Mouse (Mus musculus) heart, embryonic 16.5 days (tissue): ENCODE measurements around the gene Gm6657. TPM values are rescaled to one million over a fixed set of nuclear protein-coding genes. Genes with fewer than 3 reads are reported as not detected.

Experiments used
- ATAC-seq: fragments of 200-750 bp; cut with Nextera tagmentation; replicated peaks from 2 replicates; pipeline ENCODE4 v1.8.0; 2017; ENCODE audit warnings: moderate number of reproducible peaks; ENCODE audit not compliant: insufficient read depth, low FRiP score; ENCODE audit errors: extremely low read depth
- H3K27ac ChIP-seq: fragments of 300-500 bp; sonication (generic); 2 replicates; pipeline ENCODE4 v1.5.1; 2014; ENCODE audit warnings: mild to moderate bottlenecking, low read length, control low read depth, moderate library complexity
- H3K27me3 ChIP-seq: fragments of 300-500 bp; sonication (generic); 2 replicates; pipeline ENCODE4 v1.6.1; 2014; ENCODE audit warnings: low read length, mixed read lengths; ENCODE audit not compliant: control insufficient read depth, insufficient read depth
- H3K36me3 ChIP-seq: fragments of 300-500 bp; sonication (generic); 2 replicates; pipeline ENCODE4 v1.6.1; 2014; ENCODE audit not compliant: control insufficient read depth, insufficient read depth
- H3K4me1 ChIP-seq: fragments of 300-500 bp; sonication (generic); 2 replicates; pipeline ENCODE4 v1.6.1; 2014; ENCODE audit warnings: low read length, mixed read lengths; ENCODE audit not compliant: control insufficient read depth, insufficient read depth
- H3K4me2 ChIP-seq: fragments of 300-500 bp; sonication (generic); 2 replicates; pipeline ENCODE4 v1.6.1; 2014; ENCODE audit warnings: low read depth, mild to moderate bottlenecking, control low read depth, low read length
- H3K4me3 ChIP-seq: fragments of 300-500 bp; sonication (generic); 2 replicates; pipeline ENCODE4 v1.5.1; 2014; ENCODE audit warnings: mild to moderate bottlenecking, control low read depth, low read length
- H3K9ac ChIP-seq: fragments of 300-500 bp; sonication (generic); 2 replicates; pipeline ENCODE4 v1.6.1; 2014; ENCODE audit warnings: low read length, control low read depth
- H3K9me3 ChIP-seq: fragments of 300-500 bp; sonication (generic); replicated peaks from 2 replicates; pipeline ENCODE4 v1.6.1; 2016; ENCODE audit warnings: low read length; ENCODE audit not compliant: control insufficient read depth
- WGBS: fragments of 180-500 bp; shearing (Covaris S2); extraction: QIAGEN DNeasy Blood & Tissue Kit; methylation state at CpG from one replicate; pipeline ENCODE4 v1.1.7; 2014; 5-methylcytosine and 5-hydroxymethylcytosine counted together
- polyA plus RNA-seq: library from polyadenylated mRNA; unstranded; fragments of >200 nt; fragmentation: Nextera tagmentation; extraction: Ambion mirVana; gene quantifications from 2 replicates; pipeline ENCODE4 v1.2.1, GENCODE M21; 2015

Gene Gm6657
- polyA plus RNA-seq, 1 experiment from 2014 or later = not detected

- no peaks in the 10 kb centered on the region for H3K9me3 ChIP-seq
Measured at GRCm38 (mm10) chr12:78206571-78206960, 12.5 kb downstream of the Gm6657 start.

GRCm38 (mm10) chr12:78209856-78210255 is 15.8 kb downstream of the Gm6657 start:
- Histone ChIP-seq H3K4me1 (no peaks in the 10 kb centered on the region), H3K4me3 (no peak overlapping the region), H3K27ac (no peak overlapping the region), H3K4me2 (no peak overlapping the region), H3K9ac (no peak overlapping the region), H3K36me3 (no peaks in the 10 kb centered on the region), H3K9me3 (no peaks in the 10 kb centered on the region), H3K27me3 (no peaks in the 10 kb centered on the region)
- no peak for ATAC-seq
- WGBS = 86% methylated on average over 2 of the region's 2 CpGs

More at GRCm38 (mm10) chr12:78206571-78206960, 12.5 kb downstream of the Gm6657 start:
- Histone ChIP-seq H3K4me1 (no peaks in the 10 kb centered on the region), H3K36me3 (no peaks in the 10 kb centered on the region), H3K27me3 (no peaks in the 10 kb centered on the region), H3K4me2 (0 out of 2 replicates have a peak overlapping the region, but pooled peaks have one; percentile 53), H3K27ac (no peak overlapping the region), H3K4me3 (no peak overlapping the region), H3K9ac (no peak overlapping the region)
- ATAC-seq = no peak
- WGBS = 74% methylated on average over 4 of the region's 4 CpGs

GRCm38 (mm10) chr12:78215490-78215889 is 21.4 kb downstream of the Gm6657 start:
- H3K4me3 ChIP-seq = no peak overlapping the region
- no peak overlapping the region for H3K9ac ChIP-seq
- no peaks in the 10 kb centered on the region for H3K4me1 ChIP-seq
- H3K4me2 ChIP-seq = no peak overlapping the region
- ATAC-seq = no peak
- H3K27ac ChIP-seq = no peak overlapping the region
- no peaks in the 10 kb centered on the region for H3K9me3 ChIP-seq
- 58% methylated on average over 6 of the region's 6 CpGs for WGBS
- no peaks in the 10 kb centered on the region for H3K36me3 ChIP-seq
- no peaks in the 10 kb centered on the region for H3K27me3 ChIP-seq

DNA sequence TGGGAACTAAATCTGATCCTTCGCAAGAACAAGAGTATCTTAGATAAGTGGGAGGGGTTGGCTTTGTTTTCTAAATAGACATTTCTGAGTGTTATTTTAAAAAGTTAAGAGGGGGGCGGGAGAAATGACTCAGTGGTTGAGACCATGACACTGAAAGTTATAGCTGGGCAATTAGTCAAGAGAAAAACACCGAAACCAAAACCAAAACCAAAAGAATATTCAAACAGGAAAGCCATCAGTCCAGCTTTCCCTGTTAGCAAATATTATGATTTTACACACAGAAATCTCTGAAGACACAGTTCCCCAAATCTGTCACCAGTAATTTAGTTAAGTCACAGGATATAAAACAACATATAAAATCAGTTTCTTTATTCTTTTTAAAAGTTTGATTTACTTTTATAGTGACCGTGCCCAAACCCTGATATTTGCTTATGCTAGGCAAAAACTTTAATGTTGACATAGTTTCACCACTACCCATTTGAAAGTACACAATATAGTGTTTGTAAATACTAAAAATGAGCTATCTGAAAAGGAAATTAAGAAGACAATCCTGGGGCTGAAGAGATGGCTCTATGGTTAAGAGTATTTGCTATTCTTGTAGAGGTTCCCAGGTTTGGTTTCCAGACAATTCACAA is 25.3 kb downstream of the Gm6657 start:
- no peak overlapping the region for H3K27ac ChIP-seq
- WGBS = 77% methylated on average over 4 of the region's 4 CpGs
- no peaks in the 10 kb centered on the region for H3K9me3 ChIP-seq
- no peaks in the 10 kb centered on the region for H3K36me3 ChIP-seq
- no peak overlapping the region for H3K4me2 ChIP-seq
- no peak overlapping the region for H3K4me3 ChIP-seq
- H3K9ac ChIP-seq = no peak overlapping the region
- no peaks in the 10 kb centered on the region for H3K27me3 ChIP-seq
- H3K4me1 ChIP-seq = no peaks in the 10 kb centered on the region
- no peak for ATAC-seq

- Histone ChIP-seq H3K4me2 (peak within 1 kb of the TSS; percentile 86), H3K4me1 (peaks cover 3% of the 10 kb centered on the region), H3K27me3 (no peaks in the 10 kb centered on the region), H3K9me3 (no peaks in the 10 kb centered on the region), H3K4me3 (peak within 1 kb of the TSS; percentile 98), H3K36me3 (no peaks in the 10 kb centered on the region), H3K27ac (peak within 1 kb of the TSS; percentile 99), H3K9ac (peak within 1 kb of the TSS; percentile 94)
- peak; percentile 92 for ATAC-seq
- under 1% methylated on average over 68 of the region's 70 CpGs for WGBS
Measured at GRCm38 (mm10) chr12:78225707-78226518, 31.9 kb downstream of the Gm6657 start, which contains the start of gene Gphn. Gene Gphn, plus strand, starts transcription at chr12:78226379.

DNA sequence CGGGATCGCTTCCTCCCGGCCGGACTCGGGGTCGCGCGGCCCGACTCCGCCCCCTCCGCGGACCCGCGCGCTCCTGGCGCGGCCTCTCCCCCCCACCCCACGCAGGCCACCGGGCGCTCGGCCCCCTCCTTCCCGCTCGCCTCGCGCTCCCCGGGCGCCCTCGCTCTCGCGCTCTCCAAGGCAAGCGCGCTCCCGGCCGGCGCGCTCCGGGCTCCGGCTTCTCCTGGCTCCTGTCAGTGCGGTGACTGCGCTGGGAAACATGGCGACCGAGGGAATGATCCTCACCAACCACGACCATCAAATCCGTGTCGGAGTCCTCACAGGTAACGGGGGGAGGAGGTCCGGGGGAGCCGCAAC is 32.5 kb downstream of the Gm6657 start:
- peak overlapping the region; percentile 99 for H3K27ac ChIP-seq
- no peaks in the 10 kb centered on the region for H3K27me3 ChIP-seq
- H3K4me1 ChIP-seq = peaks cover 3% of the 10 kb centered on the region
- H3K4me3 ChIP-seq = peak overlapping the region; percentile 98
- no peaks in the 10 kb centered on the region for H3K9me3 ChIP-seq
- peak; percentile 86 for ATAC-seq
- under 1% methylated on average over 46 of the region's 48 CpGs for WGBS
- peak overlapping the region; percentile 86 for H3K4me2 ChIP-seq
- peak overlapping the region; percentile 94 for H3K9ac ChIP-seq
- no peaks in the 10 kb centered on the region for H3K36me3 ChIP-seq

DNA sequence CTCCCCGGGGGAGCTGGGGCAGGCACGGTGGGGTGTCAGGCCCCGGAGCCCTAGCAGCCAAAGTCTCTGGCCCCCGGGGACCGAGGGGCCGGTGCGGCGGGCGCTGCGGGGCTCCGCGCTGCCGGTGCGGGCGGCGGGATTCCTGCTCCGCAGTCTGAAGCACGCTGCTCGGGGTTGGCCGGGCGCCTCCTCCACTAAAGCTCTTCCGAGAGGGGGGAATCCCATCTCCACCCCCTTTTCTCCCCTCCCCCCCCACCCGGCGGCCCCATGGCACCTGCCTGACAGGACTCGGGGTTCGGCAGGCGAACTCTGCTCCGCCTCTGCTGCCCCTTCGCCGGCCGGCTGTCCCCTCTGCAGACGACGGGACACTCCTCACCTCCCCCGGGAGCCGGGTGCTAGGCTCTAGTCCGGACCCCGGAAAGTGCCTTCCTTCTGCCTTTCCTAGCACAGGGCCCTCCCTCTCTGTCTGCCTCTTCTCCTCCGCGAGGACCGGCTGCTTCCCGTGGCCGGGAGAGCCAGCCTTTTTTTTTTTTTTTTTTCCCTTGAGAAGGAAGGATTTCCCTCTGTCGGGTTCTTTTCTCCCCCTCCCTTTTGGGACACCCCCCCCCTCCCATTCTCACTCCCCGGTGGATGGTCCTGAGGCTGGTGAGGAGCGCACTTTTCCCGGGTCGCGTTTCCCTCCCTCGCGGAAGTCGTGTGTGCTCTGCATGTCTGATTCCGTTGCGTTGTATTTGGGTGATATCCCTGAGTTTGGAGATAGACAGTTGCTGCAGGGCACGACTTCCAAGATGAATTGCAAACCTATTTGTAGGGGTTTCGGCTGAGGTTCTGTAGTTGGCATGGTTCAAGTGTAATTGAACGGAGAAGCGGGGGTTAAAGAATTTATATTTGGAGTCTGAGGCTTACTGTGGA is 33.2 kb downstream of the Gm6657 start:
- peak overlapping the region; percentile 86 for H3K4me2 ChIP-seq
- peaks cover 3% of the 10 kb centered on the region for H3K4me1 ChIP-seq
- H3K27me3 ChIP-seq = no peaks in the 10 kb centered on the region
- H3K36me3 ChIP-seq = no peaks in the 10 kb centered on the region
- WGBS = 1% methylated on average over 50 of the region's 57 CpGs
- peak overlapping the region; percentile 99 for H3K27ac ChIP-seq
- peak overlapping the region; percentile 98 for H3K4me3 ChIP-seq
- peak; percentile 9; the same call in 1 of the 2 replicates for ATAC-seq
- no peaks in the 10 kb centered on the region for H3K9me3 ChIP-seq
- H3K9ac ChIP-seq = peak overlapping the region; percentile 94

GRCm38 (mm10) chr12:78228139-78228538 is 34.1 kb downstream of the Gm6657 start:
- WGBS = 55% methylated on average over 4 of the region's 4 CpGs
- Histone ChIP-seq H3K9me3 (no peaks in the 10 kb centered on the region), H3K4me3 (peak overlapping the region; percentile 98), H3K27ac (no peak overlapping the region), H3K27me3 (no peaks in the 10 kb centered on the region), H3K9ac (peak overlapping the region; percentile 94), H3K4me2 (peak overlapping the region; percentile 86), H3K36me3 (no peaks in the 10 kb centered on the region), H3K4me1 (peaks cover 3% of the 10 kb centered on the region)
- no peak for ATAC-seq
